Mouse (Mus musculus): Measurements from ENCODE around the gene Mrps12. TPM values are rescaled to one million over a fixed set of nuclear protein-coding genes. Genes with fewer than 3 reads are reported as not detected.

The Mrps12 gene
- polyA plus RNA-seq, 1 experiment, result 514 TPM

- no peak for TF ChIP-seq GATA1 (IDR thresholded peaks at IDR 0.05; ENCODE audit: low read length)
These were observed 13.8 kb downstream of the Mrps12 start for GRCm38 (mm10) chr7:28727649-28728340.

- TF ChIP-seq GATA1 (IDR thresholded peaks at IDR 0.05; ENCODE audit: low read length), result no peak
These were observed 15.0 kb downstream of the Mrps12 start for GRCm38 (mm10) chr7:28726600-28726999.

GRCm38 (mm10) chr7:28724613-28725012 lies 17.0 kb downstream of the Mrps12 start:
- TF ChIP-seq GATA1 (IDR thresholded peaks at IDR 0.05; ENCODE audit: low read length), result no peak

GRCm38 (mm10) chr7:28722079-28722478 lies 19.5 kb downstream of the Mrps12 start:
- TF ChIP-seq GATA1 (IDR thresholded peaks at IDR 0.05; ENCODE audit: low read length), result no peak

GRCm38 (mm10) chr7:28720753-28721537 lies 20.7 kb downstream of the Mrps12 start:
- TF ChIP-seq GATA1 (IDR thresholded peaks at IDR 0.05; ENCODE audit: low read length), result no peak

- no peak for TF ChIP-seq GATA1 (IDR thresholded peaks at IDR 0.05; ENCODE audit: low read length)
These were observed 22.0 kb downstream of the Mrps12 start for GRCm38 (mm10) chr7:28719650-28720049.

GRCm38 (mm10) chr7:28719159-28719558 lies 22.5 kb downstream of the Mrps12 start:
- TF ChIP-seq GATA1 (IDR thresholded peaks at IDR 0.05; ENCODE audit: low read length), result no peak

GRCm38 (mm10) chr7:28717726-28718125 lies 23.9 kb downstream of the Mrps12 start:
- TF ChIP-seq GATA1 (IDR thresholded peaks at IDR 0.05; ENCODE audit: low read length), result no peak

- no peak for TF ChIP-seq GATA1 (IDR thresholded peaks at IDR 0.05; ENCODE audit: low read length)
These were observed 24.9 kb downstream of the Mrps12 start, which contains the start of gene Fbxo17 for GRCm38 (mm10) chr7:28716590-28717281. Gene Fbxo17, plus strand, starts transcription at chr7:28716804.

GRCm38 (mm10) chr7:28715598-28715997 lies 26.0 kb downstream of the Mrps12 start:
- no peak for TF ChIP-seq GATA1 (IDR thresholded peaks at IDR 0.05; ENCODE audit: low read length)

GRCm38 (mm10) chr7:28714667-28715066 lies 27.0 kb downstream of the Mrps12 start:
- no peak for TF ChIP-seq GATA1 (IDR thresholded peaks at IDR 0.05; ENCODE audit: low read length)

- no peak for TF ChIP-seq GATA1 (IDR thresholded peaks at IDR 0.05; ENCODE audit: low read length)
These were observed 30.7 kb downstream of the Mrps12 start for GRCm38 (mm10) chr7:28710962-28711361.

- TF ChIP-seq GATA1 (IDR thresholded peaks at IDR 0.05; ENCODE audit: low read length), result no peak
These were observed 32.2 kb downstream of the Mrps12 start for GRCm38 (mm10) chr7:28709454-28709853.

GRCm38 (mm10) chr7:28702601-28703143 lies 38.9 kb downstream of the Mrps12 start:
- TF ChIP-seq GATA1 (IDR thresholded peaks at IDR 0.05; ENCODE audit: low read length), result no peak

GRCm38 (mm10) chr7:28700269-28700668 lies 41.4 kb downstream of the Mrps12 start:
- TF ChIP-seq GATA1 (IDR thresholded peaks at IDR 0.05; ENCODE audit: low read length), result no peak

- TF ChIP-seq GATA1 (IDR thresholded peaks at IDR 0.05; ENCODE audit: low read length), result no peak
These were observed 44.3 kb downstream of the Mrps12 start for GRCm38 (mm10) chr7:28697277-28697676.
